Mouse (Mus musculus): ENCODE measurements at regions not wholly inside any gene's neighbourhood (a gene's known extent, or its start where the extent isn't known, plus 50 kb on each side); places are given as distances from the start of the nearest gene placed in this dataset.
A peak's percentile ranks its signal among the peaks of the same experiment; 100 is the strongest.

DNA sequence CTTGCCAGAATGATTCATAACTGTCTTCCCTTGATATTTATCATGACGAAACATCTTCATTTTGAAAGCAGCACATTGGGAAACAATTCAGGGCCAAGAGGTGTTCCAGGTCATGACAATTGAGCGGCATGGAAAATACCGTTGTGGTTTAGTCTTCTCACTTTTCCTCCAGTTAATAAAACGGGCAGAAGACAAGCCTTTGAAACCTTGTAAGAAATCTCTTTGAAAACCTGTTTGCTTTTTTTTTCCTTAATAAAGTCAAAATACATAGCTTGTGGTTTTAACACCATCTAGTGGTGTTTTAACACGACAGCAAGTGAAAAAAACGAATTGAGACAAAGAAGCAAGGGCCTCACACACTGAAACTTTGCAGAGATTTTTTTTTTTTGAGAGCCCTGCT, 1389.0 kb upstream of the Acvr2a start:
- TF ChIP-seq CTCF (IDR thresholded peaks at IDR 0.05; ENCODE audit: borderline replicate concordance, insufficient read depth, low read depth, low read length) (no peak), POLR2A (IDR thresholded peaks at IDR 0.05; ENCODE audit: borderline replicate concordance, insufficient read depth, low read length) (no peak)
- Histone ChIP-seq H3K27me3 (ENCODE audit: control insufficient read depth, insufficient read depth, low read length) (no peaks in the 10 kb centered on the region), H3K27ac (ENCODE audit: insufficient read depth, low read length) (no peak overlapping the region), H3K4me3 (replicated peaks; ENCODE audit: insufficient read depth, low read depth, low read length) (no peak overlapping the region), H3K4me1 (ENCODE audit: control insufficient read depth, insufficient read depth, low read length) (no peaks in the 10 kb centered on the region)
- no peak for DNase-seq
- 32% methylated on average over 6 of the region's 6 CpGs for WGBS

DNA sequence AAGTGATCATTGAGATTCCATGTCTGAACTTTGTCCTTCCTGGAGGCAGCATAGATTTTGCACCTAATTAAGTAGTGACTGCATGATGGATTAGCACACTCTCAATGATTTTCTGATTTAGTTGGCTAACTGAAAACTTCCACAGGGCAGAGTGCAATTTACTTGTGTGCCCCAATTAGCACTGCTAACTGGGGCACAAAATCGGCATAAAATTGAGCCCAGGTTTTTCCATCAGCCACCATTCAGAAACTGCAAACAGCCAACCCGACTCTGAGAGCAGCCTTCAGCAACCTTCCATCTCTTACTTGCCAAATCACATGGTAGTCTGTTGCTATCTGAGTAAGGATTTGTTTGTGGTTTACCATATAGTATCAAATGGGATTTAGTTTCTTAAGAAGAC, 1384.1 kb upstream of the Acvr2a start:
- WGBS = 47% methylated on average over 2 of the region's 2 CpGs
- DNase-seq = no peak
- Histone ChIP-seq H3K27me3 (ENCODE audit: control insufficient read depth, insufficient read depth, low read length) (no peaks in the 10 kb centered on the region), H3K27ac (ENCODE audit: insufficient read depth, low read length) (no peak overlapping the region), H3K4me3 (replicated peaks; ENCODE audit: insufficient read depth, low read depth, low read length) (no peak overlapping the region), H3K4me1 (ENCODE audit: control insufficient read depth, insufficient read depth, low read length) (no peaks in the 10 kb centered on the region)
- TF ChIP-seq POLR2A (IDR thresholded peaks at IDR 0.05; ENCODE audit: borderline replicate concordance, insufficient read depth, low read length) (no peak), CTCF (IDR thresholded peaks at IDR 0.05; ENCODE audit: borderline replicate concordance, insufficient read depth, low read depth, low read length) (no peak)

DNA sequence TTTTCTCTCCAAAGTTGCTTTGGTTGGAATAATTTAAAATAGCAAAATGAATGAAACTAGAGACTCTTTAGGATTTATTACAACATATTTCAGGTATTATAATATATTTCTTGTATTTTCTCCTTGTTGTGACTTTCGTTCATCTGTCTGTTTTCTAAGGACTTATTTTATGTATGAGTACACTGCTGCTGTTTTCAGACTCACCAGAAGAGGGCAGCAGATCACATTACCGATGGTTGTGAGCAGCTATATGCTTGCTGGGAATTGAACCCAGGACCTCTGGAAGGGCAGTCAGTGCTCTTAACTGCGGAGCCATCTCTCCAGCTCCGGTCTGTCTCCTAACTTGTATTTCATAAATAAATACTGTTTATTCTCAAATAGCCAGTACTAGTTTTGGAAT, 1347.9 kb upstream of the Acvr2a start:
- no peak for DNase-seq
- 71% methylated on average over 4 of the region's 4 CpGs for WGBS
- Histone ChIP-seq H3K27ac (ENCODE audit: insufficient read depth, low read length) (no peak overlapping the region), H3K27me3 (ENCODE audit: control insufficient read depth, insufficient read depth, low read length) (no peaks in the 10 kb centered on the region), H3K4me3 (replicated peaks; ENCODE audit: insufficient read depth, low read depth, low read length) (no peak overlapping the region), H3K4me1 (ENCODE audit: control insufficient read depth, insufficient read depth, low read length) (no peaks in the 10 kb centered on the region)
- TF ChIP-seq CTCF (IDR thresholded peaks at IDR 0.05; ENCODE audit: borderline replicate concordance, insufficient read depth, low read depth, low read length) (no peak), POLR2A (IDR thresholded peaks at IDR 0.05; ENCODE audit: borderline replicate concordance, insufficient read depth, low read length) (no peak)

DNA sequence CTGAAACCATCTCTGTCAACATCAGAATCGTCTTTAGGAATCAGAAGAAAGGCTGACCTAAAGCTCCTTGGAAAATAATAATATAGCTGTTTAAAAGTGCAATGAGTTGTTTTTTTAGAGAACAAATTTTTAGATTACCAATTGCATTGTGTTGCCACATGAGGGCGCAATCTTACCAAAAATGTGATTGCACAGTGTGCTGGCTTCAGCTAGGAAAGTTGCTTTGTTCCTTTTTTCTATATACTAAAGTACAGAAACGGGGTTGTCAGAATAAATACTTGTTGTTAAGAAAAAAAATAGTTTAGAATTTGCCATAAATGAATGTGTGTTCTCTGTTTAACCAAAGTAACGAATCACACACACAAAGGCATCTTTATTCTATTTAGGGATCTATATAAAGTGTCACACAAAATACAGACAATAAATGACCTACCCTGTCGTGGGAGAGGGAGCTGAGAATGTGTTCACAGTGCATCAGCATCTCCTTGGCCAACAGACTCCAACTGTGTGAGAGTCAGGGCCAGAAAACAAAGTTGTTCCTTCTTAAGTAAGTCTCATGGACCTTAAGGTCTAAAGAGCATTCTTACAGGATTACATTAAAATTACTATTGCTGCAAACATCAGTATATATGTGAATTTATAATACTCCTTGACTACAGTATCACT, 1321.9 kb upstream of the Acvr2a start:
- Histone ChIP-seq H3K27me3 (ENCODE audit: control insufficient read depth, insufficient read depth, low read length) (no peaks in the 10 kb centered on the region), H3K27ac (ENCODE audit: insufficient read depth, low read length) (no peak overlapping the region), H3K4me3 (replicated peaks; ENCODE audit: insufficient read depth, low read depth, low read length) (no peak overlapping the region), H3K4me1 (ENCODE audit: control insufficient read depth, insufficient read depth, low read length) (no peaks in the 10 kb centered on the region)
- peak; percentile 1 to 9 for DNase-seq
- 12% methylated on average over 5 of the region's 5 CpGs for WGBS
- TF ChIP-seq POLR2A (IDR thresholded peaks at IDR 0.05; ENCODE audit: borderline replicate concordance, insufficient read depth, low read length) = no peak
- TF ChIP-seq CTCF (IDR thresholded peaks at IDR 0.05; ENCODE audit: borderline replicate concordance, insufficient read depth, low read depth, low read length) = peak; percentile 19; the same call in 1 of the 2 replicates

Data from cerebellum, adult 2 months (tissue).